Mouse (Mus musculus) midbrain, embryonic 12.5 days (tissue): ENCODE data around the gene Me1. TPM values are rescaled to one million over a fixed set of nuclear protein-coding genes. Genes with fewer than 3 reads are reported as not detected.
A peak's percentile ranks its signal among the peaks of the same experiment; 100 is the strongest.

ENCODE experiments used
- ATAC-seq: fragments of 200-750 bp; cut with Nextera tagmentation; 2 replicates; pipeline ENCODE4 v1.8.0; 2017; ENCODE audit warnings: low read depth, moderate TSS enrichment, moderate library complexity; ENCODE audit not compliant: low FRiP score
- H3K27ac ChIP-seq: fragments of 300-500 bp; sonication (generic); replicated peaks from 2 replicates; pipeline ENCODE4 v1.5.1; 2016; ENCODE audit warnings: mild to moderate bottlenecking
- H3K27me3 ChIP-seq: fragments of 300-500 bp; sonication (generic); 2 replicates; pipeline ENCODE4 v1.6.1; 2016; ENCODE audit warnings: mild to moderate bottlenecking
- H3K36me3 ChIP-seq: fragments of 300-500 bp; sonication (generic); 2 replicates; pipeline ENCODE4 v1.6.1; 2016
- H3K4me1 ChIP-seq: fragments of 300-500 bp; sonication (generic); 2 replicates; pipeline ENCODE4 v1.6.1; 2016
- H3K4me2 ChIP-seq: fragments of 300-500 bp; sonication (generic); replicated peaks from 2 replicates; pipeline ENCODE4 v1.6.1; 2016; ENCODE audit warnings: mild to moderate bottlenecking, moderate library complexity
- H3K4me3 ChIP-seq: fragments of 300-500 bp; sonication (generic); 2 replicates; pipeline ENCODE4 v1.5.1; 2016; ENCODE audit warnings: mild to moderate bottlenecking
- H3K9ac ChIP-seq: fragments of 300-500 bp; sonication (generic); replicated peaks from 2 replicates; pipeline ENCODE4 v1.6.1; 2016; ENCODE audit warnings: mild to moderate bottlenecking, moderate library complexity
- H3K9me3 ChIP-seq: fragments of 300-500 bp; sonication (generic); 2 replicates; pipeline ENCODE4 v1.6.1; 2016; ENCODE audit warnings: mild to moderate bottlenecking
- WGBS: fragments of 180-500 bp; shearing (Covaris S2); methylation state at CpG from one replicate; pipeline ENCODE4 v1.1.7; 2016; 5-methylcytosine and 5-hydroxymethylcytosine counted together
- polyA plus RNA-seq: library from polyadenylated mRNA; unstranded; fragments of >200 nt; fragmentation: Nextera tagmentation; extraction: Ambion mirVana; gene quantifications from 2 replicates; pipeline ENCODE4 v1.2.1, GENCODE M21; 2016

The Me1 gene
- polyA plus RNA-seq, 1 experiment from 2014 or later: 17.1 TPM

GRCm38 (mm10) chr9:86650822-86651221 lies 44.9 kb downstream of the Me1 start:
- H3K4me3 ChIP-seq: no peak overlapping the region
- H3K9me3 ChIP-seq: no peaks in the 10 kb centered on the region
- no peaks in the 10 kb centered on the region for H3K36me3 ChIP-seq
- WGBS: 76% methylated on average over 5 of the region's 5 CpGs
- no peaks in the 10 kb centered on the region for H3K27me3 ChIP-seq
- no peak overlapping the region for H3K27ac ChIP-seq
- no peak overlapping the region for H3K9ac ChIP-seq
- no peaks in the 10 kb centered on the region for H3K4me1 ChIP-seq
- no peak overlapping the region for H3K4me2 ChIP-seq
- peak; percentile 49 for ATAC-seq

GRCm38 (mm10) chr9:86647931-86648550 lies 47.7 kb downstream of the Me1 start:
- no peaks in the 10 kb centered on the region for H3K9me3 ChIP-seq
- no peaks in the 10 kb centered on the region for H3K36me3 ChIP-seq
- no peak overlapping the region for H3K9ac ChIP-seq
- H3K27ac ChIP-seq: no peak overlapping the region
- H3K4me2 ChIP-seq: no peak overlapping the region
- H3K4me3 ChIP-seq: no peak overlapping the region
- H3K4me1 ChIP-seq: no peaks in the 10 kb centered on the region
- WGBS: 77% methylated on average over 7 of the region's 7 CpGs
- no peak for ATAC-seq
- no peaks in the 10 kb centered on the region for H3K27me3 ChIP-seq

GRCm38 (mm10) chr9:86646807-86647206 lies 48.9 kb downstream of the Me1 start:
- no peaks in the 10 kb centered on the region for H3K9me3 ChIP-seq
- H3K4me1 ChIP-seq: no peaks in the 10 kb centered on the region
- H3K9ac ChIP-seq: no peak overlapping the region
- H3K27me3 ChIP-seq: no peaks in the 10 kb centered on the region
- H3K36me3 ChIP-seq: no peaks in the 10 kb centered on the region
- 8% methylated on average over 1 of the region's 1 CpGs for WGBS
- H3K27ac ChIP-seq: no peak overlapping the region
- ATAC-seq: no peak
- H3K4me2 ChIP-seq: no peak overlapping the region
- no peak overlapping the region for H3K4me3 ChIP-seq

GRCm38 (mm10) chr9:86643497-86643896 lies 52.3 kb downstream of the Me1 start:
- WGBS: 86% methylated on average over 4 of the region's 4 CpGs
- Histone ChIP-seq H3K36me3 (no peaks in the 10 kb centered on the region), H3K27me3 (no peaks in the 10 kb centered on the region), H3K4me3 (no peak overlapping the region), H3K4me1 (no peaks in the 10 kb centered on the region), H3K9me3 (no peaks in the 10 kb centered on the region), H3K4me2 (no peak overlapping the region), H3K27ac (no peak overlapping the region), H3K9ac (no peak overlapping the region)
- no peak for ATAC-seq

GRCm38 (mm10) chr9:86638771-86639170 lies 57.0 kb downstream of the Me1 start:
- no peak for ATAC-seq
- 71% methylated on average over 6 of the region's 6 CpGs for WGBS
- H3K9ac ChIP-seq: no peak overlapping the region
- H3K4me3 ChIP-seq: no peak overlapping the region
- no peaks in the 10 kb centered on the region for H3K4me1 ChIP-seq
- H3K4me2 ChIP-seq: no peak overlapping the region
- no peak overlapping the region for H3K27ac ChIP-seq
- H3K36me3 ChIP-seq: no peaks in the 10 kb centered on the region
- no peaks in the 10 kb centered on the region for H3K9me3 ChIP-seq
- H3K27me3 ChIP-seq: no peaks in the 10 kb centered on the region

- H3K4me2 ChIP-seq: no peak overlapping the region
- H3K4me1 ChIP-seq: no peaks in the 10 kb centered on the region
- ATAC-seq: no peak
- WGBS: 87% methylated on average over 7 of the region's 7 CpGs
- H3K4me3 ChIP-seq: no peak overlapping the region
- H3K27ac ChIP-seq: no peak overlapping the region
- no peaks in the 10 kb centered on the region for H3K36me3 ChIP-seq
- H3K9me3 ChIP-seq: no peaks in the 10 kb centered on the region
- no peak overlapping the region for H3K9ac ChIP-seq
- H3K27me3 ChIP-seq: no peaks in the 10 kb centered on the region
These were observed 64.6 kb downstream of the Me1 start for GRCm38 (mm10) chr9:86631153-86631552.

- H3K9ac ChIP-seq: no peak overlapping the region
- H3K27ac ChIP-seq: no peak overlapping the region
- H3K4me3 ChIP-seq: no peak overlapping the region
- no peak for ATAC-seq
- no peaks in the 10 kb centered on the region for H3K4me1 ChIP-seq
- no peaks in the 10 kb centered on the region for H3K9me3 ChIP-seq
- no peaks in the 10 kb centered on the region for H3K27me3 ChIP-seq
- H3K36me3 ChIP-seq: no peaks in the 10 kb centered on the region
- no peak overlapping the region for H3K4me2 ChIP-seq
- 67% methylated on average over 5 of the region's 5 CpGs for WGBS
These were observed 65.3 kb downstream of the Me1 start for GRCm38 (mm10) chr9:86630352-86630931.

GRCm38 (mm10) chr9:86629379-86629778 lies 66.4 kb downstream of the Me1 start:
- no peaks in the 10 kb centered on the region for H3K36me3 ChIP-seq
- 81% methylated on average over 6 of the region's 6 CpGs for WGBS

GRCm38 (mm10) chr9:86627745-86628496 lies 67.8 kb downstream of the Me1 start:
- ATAC-seq: no peak
- Histone ChIP-seq H3K4me2 (no peak overlapping the region), H3K27ac (no peak overlapping the region), H3K4me3 (no peak overlapping the region), H3K27me3 (no peaks in the 10 kb centered on the region), H3K9me3 (no peaks in the 10 kb centered on the region), H3K4me1 (no peaks in the 10 kb centered on the region), H3K36me3 (no peaks in the 10 kb centered on the region), H3K9ac (no peak overlapping the region)
- 87% methylated on average over 10 of the region's 10 CpGs for WGBS

More at GRCm38 (mm10) chr9:86629379-86629778, 66.4 kb downstream of the Me1 start:
- no peak overlapping the region for H3K4me2 ChIP-seq
- H3K27ac ChIP-seq: no peak overlapping the region
- no peak overlapping the region for H3K9ac ChIP-seq
- no peak overlapping the region for H3K4me3 ChIP-seq
- no peaks in the 10 kb centered on the region for H3K9me3 ChIP-seq
- H3K27me3 ChIP-seq: no peaks in the 10 kb centered on the region
- ATAC-seq: no peak
- H3K4me1 ChIP-seq: no peaks in the 10 kb centered on the region

GRCm38 (mm10) chr9:86626906-86627305 lies 68.8 kb downstream of the Me1 start:
- WGBS: 53% methylated on average over 3 of the region's 3 CpGs
- Histone ChIP-seq H3K4me2 (no peak overlapping the region), H3K27me3 (no peaks in the 10 kb centered on the region), H3K4me3 (no peak overlapping the region), H3K9me3 (no peaks in the 10 kb centered on the region), H3K36me3 (no peaks in the 10 kb centered on the region), H3K9ac (no peak overlapping the region), H3K27ac (no peak overlapping the region), H3K4me1 (no peaks in the 10 kb centered on the region)
- ATAC-seq: no peak

- 89% methylated on average over 6 of the region's 6 CpGs for WGBS
- Histone ChIP-seq H3K4me1 (no peaks in the 10 kb centered on the region), H3K9me3 (no peaks in the 10 kb centered on the region), H3K27me3 (no peaks in the 10 kb centered on the region), H3K9ac (no peak overlapping the region), H3K27ac (no peak overlapping the region), H3K4me3 (no peak overlapping the region), H3K36me3 (no peaks in the 10 kb centered on the region), H3K4me2 (no peak overlapping the region)
- ATAC-seq: no peak
These were observed 71.0 kb downstream of the Me1 start for GRCm38 (mm10) chr9:86624781-86625180.

GRCm38 (mm10) chr9:86624039-86624438 lies 71.7 kb downstream of the Me1 start:
- 88% methylated on average over 12 of the region's 12 CpGs for WGBS
- no peak overlapping the region for H3K4me2 ChIP-seq
- no peaks in the 10 kb centered on the region for H3K4me1 ChIP-seq
- no peak overlapping the region for H3K4me3 ChIP-seq
- no peaks in the 10 kb centered on the region for H3K36me3 ChIP-seq
- ATAC-seq: no peak
- no peak overlapping the region for H3K9ac ChIP-seq
- no peaks in the 10 kb centered on the region for H3K27me3 ChIP-seq
- H3K9me3 ChIP-seq: no peaks in the 10 kb centered on the region
- H3K27ac ChIP-seq: no peak overlapping the region
